28 mouse cellular contexts compared by ENCODE assay signal in genomic region chr14:22085411-22085810, GRCm38 (mm10).
"Had no signal": no experiment of that assay in that cellular context is flagged by ENCODE, and none has a peak within 500 bp of the region (broad histone marks: within the 10 kb centered on the region; RNA-seq: fewer than 3 reads in every experiment).

No protein-coding gene starts in this region.

- ATAC-seq: forebrain, embryonic 16.5 days; hindbrain, embryonic 16.5 days; inflammation-experienced regulatory T-cells, adult 6 months; intestine, embryonic 15.5 days; intestine, postnatal 0 days had no signal

- DNase-seq: gastrocnemius, adult 2 months; gastrocnemius, postnatal 10 days; gastrocnemius, postnatal 25 days; heart, adult 11 months; heart, adult 2 months; heart, postnatal 14 days; heart, postnatal 4 days; kidney, adult 18-20 months; kidney, adult 9 months; kidney, postnatal 14 days; kidney, postnatal 36 days; layer of hippocampus, adult 9-11 months; layer of hippocampus, postnatal 36 days had no signal

- H3K4me3 ChIP-seq: gastrocnemius, adult 2 months; heart, adult 2 months; heart, embryonic 13.5 days; heart, embryonic 15.5 days; hindbrain, embryonic 10.5 days; hindbrain, embryonic 12.5 days; intestine, embryonic 15.5 days; kidney, embryonic 15.5 days; limb, embryonic 10.5 days; limb, embryonic 12.5 days had no signal

- H3K4me1 ChIP-seq: heart, embryonic 15.5 days had no signal

- H3K36me3 ChIP-seq: heart, embryonic 13.5 days; heart, embryonic 15.5 days; hindbrain, embryonic 10.5 days; hindbrain, embryonic 12.5 days; intestine, embryonic 15.5 days; limb, embryonic 12.5 days had no signal

- H3K27ac ChIP-seq: gastrocnemius, adult 2 months; heart, adult 2 months; heart, embryonic 13.5 days; heart, embryonic 15.5 days; hindbrain, embryonic 10.5 days; hindbrain, embryonic 12.5 days; hindbrain, embryonic 14.5 days; intestine, embryonic 15.5 days; kidney, embryonic 15.5 days; kidney, postnatal 0 days; limb, embryonic 10.5 days; limb, embryonic 12.5 days had no signal

- H3K9ac ChIP-seq: heart, embryonic 13.5 days; heart, embryonic 15.5 days; hindbrain, embryonic 12.5 days; hindbrain, embryonic 14.5 days; intestine, embryonic 15.5 days; kidney, embryonic 15.5 days; limb, embryonic 12.5 days had no signal

- H3K4me2 ChIP-seq: heart, embryonic 11.5 days; heart, embryonic 13.5 days; heart, embryonic 15.5 days; hindbrain, embryonic 12.5 days; hindbrain, embryonic 14.5 days; intestine, embryonic 15.5 days; kidney, embryonic 15.5 days; limb, embryonic 12.5 days had no signal

- H3K27me3 ChIP-seq: hindbrain, embryonic 12.5 days; intestine, embryonic 15.5 days had no signal

- H3K9me3 ChIP-seq: heart, embryonic 15.5 days had no signal
